Mouse (Mus musculus) inflammation-experienced regulatory T-cells, adult 6 months (primary cell): ENCODE measurements around the gene Kif28. TPM values are rescaled to one million over a fixed set of nuclear protein-coding genes. Genes with fewer than 3 reads are reported as not detected.
"Not testable (repeated sequence)": the region's sequence is repeated elsewhere in the genome, so short reads cannot be mapped to it uniquely, and the experiment has no call there.

Experiments
- ATAC-seq: one replicate; pipeline ENCODE4 v1.8.0; 2017
- polyA plus RNA-seq, 3 experiments: library from polyadenylated mRNA; unstranded; fragments of 100-300 nt; shearing (Covaris generic); gene quantifications; one replicate each; pipeline ENCODE4 v1.2.1; 2017

Kif28 gene
- not detected for polyA plus RNA-seq

DNA sequence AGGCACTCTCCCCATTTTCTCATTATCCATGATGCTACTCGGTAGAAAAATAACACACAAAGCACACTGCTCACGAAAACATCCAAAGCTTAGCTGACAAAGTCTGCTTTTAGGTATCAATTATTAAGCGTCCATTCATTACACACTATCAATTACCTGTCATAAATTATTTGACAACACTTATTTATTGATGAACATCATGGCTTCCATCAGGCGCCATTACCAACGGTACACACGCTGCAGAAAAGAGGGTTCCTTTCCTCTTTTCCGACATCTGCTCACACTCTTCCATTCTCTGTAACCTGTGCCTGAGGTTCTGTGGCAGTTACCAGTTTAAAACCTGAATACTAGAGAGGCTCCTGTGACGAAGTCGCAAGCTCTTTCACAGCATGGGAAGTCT lies at the start of gene Kif28:
Gene Kif28, minus strand, starts transcription at position 101 of the 400 bp plus-strand sequence.
- ATAC-seq: no peak

GRCm38 (mm10) chr1:179787281-179787680 lies 42.2 kb upstream of the Kif28 start:
- ATAC-seq: no peak

DNA sequence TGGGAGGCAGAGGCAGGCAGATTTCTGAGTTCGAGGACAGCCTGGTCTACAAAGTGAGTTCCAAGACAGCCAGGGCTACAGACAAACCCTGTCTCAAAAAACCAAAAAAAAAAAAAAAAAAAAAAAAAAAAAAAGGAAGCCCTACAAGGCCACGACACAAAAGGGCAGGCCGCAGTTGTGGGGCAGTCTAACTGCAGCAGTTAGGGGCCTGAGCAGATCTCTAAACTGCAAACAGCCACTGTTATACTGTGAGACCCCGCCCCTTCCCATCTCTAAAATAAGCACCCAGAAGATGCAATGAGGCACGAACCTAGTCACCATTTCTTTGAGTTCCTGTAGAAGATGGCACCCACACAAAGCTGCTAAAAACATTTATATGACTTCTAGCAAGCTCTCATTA lies 40.4 kb upstream of the Kif28 start:
- no peak for ATAC-seq

DNA sequence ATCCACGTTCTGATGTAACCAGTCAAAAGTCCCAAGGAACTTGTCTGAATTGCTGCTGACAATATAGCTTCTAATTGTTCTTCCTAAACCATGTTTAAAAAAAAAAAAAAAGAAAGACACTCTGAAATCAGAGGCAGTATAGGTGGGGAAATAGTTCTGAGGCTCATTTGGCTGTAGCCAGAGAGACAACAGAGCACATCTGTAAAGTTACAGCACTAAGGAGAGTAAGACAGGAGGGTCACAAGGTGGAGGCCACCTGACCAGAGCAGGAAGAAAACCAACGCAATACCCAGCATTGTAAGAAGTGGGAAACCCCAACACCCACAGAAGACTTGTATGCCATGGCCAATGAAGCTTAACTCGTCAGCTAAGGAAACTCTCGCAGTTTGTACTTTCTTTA lies 39.0 kb upstream of the Kif28 start:
- no peak for ATAC-seq

DNA sequence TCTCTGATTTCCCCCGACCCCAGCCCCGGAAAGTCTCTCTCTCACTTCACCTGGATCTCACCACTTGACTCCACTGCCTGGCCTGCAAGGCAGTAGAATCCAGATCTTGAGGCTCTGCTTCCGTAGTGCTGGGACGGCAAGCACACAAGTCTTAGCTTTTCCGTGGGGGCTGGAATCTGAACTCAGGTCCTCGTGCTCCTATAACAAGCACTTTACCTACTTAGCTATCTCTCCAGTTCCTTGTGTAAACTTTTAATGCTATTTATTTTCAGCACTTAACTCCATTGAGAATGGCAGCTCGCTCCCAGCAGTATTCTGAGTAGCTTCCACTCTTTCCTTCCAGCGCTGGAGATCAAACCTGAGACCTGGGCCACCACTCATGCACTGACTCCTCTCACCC lies 31.8 kb upstream of the Kif28 start:
- ATAC-seq: no peak

DNA sequence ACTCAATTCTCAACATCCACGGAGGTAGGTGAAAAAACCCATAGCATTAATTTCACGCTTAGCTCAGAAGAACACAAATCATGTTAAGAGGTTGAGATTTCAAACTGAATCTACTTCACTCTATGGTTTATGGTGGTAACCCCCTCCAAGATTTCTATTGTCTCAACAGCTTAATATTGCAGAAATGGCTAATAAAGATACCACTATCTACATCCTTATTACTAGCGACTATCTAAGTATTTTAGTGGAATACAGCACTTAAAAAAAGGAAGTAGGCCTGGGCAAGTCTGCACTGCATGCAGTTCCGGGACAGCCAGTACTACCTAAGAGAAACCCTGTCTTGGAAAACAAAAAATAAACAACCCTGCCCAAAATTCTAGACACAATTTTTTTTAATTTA lies 15.5 kb upstream of the Kif28 start:
- ATAC-seq: no peak

DNA sequence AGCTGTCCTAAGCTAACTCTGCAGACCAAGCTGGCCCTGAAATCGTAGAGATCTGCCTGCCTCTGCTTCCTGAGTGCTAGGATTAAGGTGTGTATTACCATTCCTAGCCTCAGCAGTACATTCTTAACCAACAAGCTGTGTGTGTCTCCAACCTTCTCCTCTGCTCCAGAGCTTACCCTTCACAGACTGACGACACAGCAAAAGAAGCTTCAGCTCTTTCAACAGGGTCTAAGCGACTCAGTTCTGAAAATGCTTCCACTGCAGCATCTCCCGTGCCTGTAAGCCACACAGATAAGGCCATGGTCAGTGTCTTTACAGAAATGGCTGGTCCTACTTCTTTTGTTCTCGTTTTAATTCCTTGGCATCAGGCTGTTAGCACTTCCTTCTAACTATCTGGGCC lies 15.0 kb upstream of the Kif28 start:
- ATAC-seq: no peak

DNA sequence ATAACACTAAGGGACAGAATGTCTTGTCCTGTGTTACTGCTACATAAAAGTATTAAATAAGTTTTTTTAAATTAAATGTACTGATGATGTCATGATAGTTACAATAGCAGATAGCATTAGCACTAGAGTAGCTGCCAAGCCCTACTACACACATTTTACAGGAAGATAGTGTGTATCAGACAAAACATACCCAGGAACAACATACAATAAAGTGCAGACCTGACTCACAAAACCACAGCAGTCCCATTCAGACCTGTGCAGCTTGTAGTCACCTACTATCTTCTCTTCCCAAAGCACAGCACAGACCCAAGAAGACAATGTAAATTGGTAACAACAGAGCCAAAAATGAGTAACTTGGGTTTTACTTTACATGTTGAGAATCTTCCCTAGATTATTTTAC lies 11.4 kb upstream of the Kif28 start:
- no peak for ATAC-seq

DNA sequence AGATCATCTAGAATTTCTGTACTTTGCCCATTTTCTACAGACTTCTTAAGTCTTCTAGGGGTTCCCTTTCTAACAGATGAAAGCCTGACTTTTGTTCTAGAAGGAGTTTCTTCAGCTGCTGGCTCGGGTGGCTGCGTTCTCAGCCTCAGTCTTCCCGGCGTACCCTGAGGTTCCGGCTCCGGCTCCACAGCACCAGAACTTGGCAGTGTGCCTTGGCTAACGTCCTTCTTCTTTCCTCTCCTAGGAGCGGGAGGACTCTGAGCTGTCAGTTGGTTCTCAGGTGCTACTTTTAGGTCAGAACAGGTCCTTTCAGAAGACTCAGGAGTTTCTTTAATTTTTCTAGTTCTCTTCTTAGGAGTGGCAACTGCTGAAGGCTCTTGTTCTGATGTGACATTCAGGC lies 7.9 kb upstream of the Kif28 start:
- no peak for ATAC-seq

DNA sequence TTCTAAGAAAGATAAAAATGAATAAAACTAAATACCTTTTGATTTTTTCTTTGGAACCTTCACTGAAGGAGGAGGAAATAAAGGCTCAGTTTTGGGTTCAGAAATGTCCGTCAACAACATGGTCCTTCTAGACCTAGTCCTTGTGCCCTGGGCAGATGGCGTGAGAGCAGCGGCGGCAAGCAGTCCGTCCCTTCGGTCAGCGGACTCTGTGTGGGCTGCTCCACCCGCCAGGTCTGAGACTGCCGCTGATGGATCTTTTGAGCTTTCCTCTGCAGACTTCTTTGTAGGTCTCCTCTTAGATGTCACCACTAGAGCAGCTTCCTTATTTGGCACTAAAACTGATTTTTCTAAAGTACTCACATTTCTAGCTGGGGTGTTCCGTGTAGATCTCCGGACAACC lies 7.2 kb upstream of the Kif28 start:
- no peak for ATAC-seq

DNA sequence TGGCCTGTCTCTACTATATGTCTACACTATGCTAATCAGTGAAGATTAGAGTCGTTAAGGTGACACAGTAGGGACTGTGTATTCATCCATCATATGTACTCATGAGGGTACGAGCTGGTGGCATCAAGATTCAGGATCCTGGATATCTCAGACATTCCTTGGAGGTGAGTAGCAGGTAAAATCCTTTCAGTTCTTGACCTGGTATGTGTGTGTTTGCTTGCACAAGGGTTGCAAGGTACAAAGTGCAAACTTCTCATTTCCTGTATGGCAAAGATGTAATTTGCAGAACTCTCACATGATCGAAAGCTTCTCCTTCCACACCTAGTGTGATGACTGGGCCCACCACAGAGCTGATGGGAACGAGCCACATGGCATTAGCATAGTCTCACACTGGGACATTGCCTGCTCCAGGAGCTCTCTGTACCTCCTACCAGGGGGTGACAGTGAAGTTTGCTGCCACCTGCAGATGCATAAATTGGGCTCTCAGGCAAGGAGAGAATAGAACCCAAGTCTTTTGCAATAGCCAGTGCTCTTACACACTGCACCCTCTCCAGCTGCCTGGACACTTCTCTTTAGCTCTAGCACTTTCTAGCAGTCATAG lies 1.4 kb downstream of the Kif28 start:
- no peak for ATAC-seq

GRCm38 (mm10) chr1:179736483-179736882 lies 8.6 kb downstream of the Kif28 start:
- ATAC-seq: no peak

- no peak for ATAC-seq
Measured at GRCm38 (mm10) chr1:179734500-179735474, 10.3 kb downstream of the Kif28 start.

DNA sequence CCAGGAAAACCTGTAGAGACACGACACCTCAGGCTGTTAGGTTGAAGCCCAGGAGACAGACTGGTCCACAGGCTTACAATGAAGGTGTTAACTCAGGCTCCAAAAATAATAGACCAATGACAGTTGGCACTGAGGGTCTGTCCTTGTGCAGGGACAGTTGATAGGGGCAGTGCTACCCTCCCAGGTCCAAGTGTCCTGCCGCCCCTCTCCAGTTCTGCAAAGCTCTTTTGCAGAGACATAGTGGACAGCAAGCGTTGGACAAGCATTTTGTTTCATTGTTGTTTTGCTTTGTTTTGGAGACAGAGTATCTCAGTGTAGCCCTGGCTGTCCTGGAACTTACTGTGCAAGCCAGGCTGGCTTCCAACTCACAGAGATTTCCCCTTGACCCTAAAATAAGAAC lies 13.7 kb downstream of the Kif28 start:
- ATAC-seq: no peak

GRCm38 (mm10) chr1:179728661-179729060 lies 16.4 kb downstream of the Kif28 start:
- ATAC-seq: no peak

DNA sequence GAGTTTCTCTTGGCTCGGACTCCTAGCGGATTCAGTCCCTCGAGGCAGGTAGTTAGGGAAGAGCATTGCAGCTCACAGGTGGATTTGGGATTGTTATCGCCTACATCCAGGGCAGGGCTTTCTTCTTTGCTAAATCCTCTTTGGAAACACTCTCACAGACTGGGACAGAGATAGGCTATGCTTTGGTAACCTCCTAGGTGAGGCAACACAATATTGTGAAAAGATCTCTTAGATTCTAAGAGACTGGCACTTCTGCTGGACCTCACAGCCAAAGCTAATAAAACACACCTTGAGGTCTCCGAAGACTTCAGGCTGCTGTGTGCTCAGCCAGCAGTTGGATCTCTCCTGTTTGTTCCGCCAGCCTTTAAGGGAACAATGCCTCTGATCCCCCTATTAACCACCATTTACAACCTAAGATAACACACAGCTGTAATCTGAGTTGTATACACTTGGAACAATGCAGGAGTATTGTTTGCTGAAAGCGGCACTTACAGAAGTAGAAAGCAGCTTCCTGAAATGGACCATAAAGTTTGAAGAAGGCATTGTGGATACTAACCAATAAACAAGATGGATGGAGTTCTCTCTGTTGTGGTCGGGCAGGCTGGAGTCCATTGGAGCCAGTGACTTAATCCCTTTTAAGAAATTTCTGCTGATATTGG lies 22.1 kb downstream of the Kif28 start:
- no peak for ATAC-seq

DNA sequence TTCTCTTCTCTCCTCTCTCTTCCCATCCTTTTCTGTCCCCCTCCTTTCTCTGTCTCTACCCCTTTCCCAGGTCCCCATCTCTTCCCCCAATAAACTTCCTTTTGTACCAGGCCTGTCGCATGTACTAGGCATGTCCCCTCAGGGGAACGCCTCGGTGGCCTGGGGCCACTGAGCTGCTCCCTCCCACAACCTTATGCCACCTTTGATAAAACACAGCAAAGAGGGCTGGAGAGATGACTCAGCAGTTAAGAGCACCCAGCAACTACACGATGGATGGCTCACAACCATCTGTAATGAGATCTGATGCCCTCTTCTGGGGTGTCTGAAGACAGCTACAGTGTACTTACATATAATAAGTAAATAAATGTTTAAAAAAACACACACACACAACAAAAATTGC lies 29.3 kb downstream of the Kif28 start:
- no peak for ATAC-seq

DNA sequence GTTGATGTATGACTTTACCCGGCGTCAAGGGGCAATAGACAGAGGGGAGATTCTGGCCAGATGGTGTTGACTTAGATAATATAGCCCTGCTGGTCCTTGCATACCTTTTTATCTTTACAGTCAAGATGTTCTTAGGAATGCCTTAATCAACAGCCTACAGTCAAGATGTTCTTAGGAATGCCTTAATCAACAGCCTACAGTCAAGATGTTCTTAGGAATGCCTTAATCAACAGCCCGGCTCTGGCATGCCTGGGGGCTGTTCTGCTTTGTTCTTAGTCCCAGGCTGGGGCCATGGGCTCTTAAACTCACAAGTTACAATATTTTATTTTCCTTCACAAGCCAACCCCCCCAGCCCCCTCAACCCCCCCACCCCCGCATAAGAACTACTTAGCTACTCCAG lies 29.8 kb downstream of the Kif28 start:
- not testable (repeated sequence) for ATAC-seq

DNA sequence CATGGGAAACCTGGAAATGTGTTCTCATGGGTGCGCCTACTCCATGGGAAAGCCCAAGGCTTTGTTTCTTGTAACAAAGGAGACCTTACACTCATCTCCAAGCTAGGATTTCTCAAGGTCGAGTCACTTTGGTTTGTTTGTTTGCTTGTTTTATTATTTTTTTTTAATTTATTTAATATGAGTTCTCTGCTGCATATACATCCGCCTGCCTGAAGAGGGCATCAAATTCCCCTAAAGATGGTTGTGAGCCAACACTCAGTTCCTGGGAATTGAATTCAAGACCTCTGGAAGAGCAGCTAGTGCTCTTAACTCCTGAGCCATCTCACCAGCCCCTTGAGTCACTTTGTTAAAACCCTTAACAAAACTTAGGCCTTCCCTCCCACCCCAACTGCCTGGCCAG lies 31.7 kb downstream of the Kif28 start:
- ATAC-seq: no peak

DNA sequence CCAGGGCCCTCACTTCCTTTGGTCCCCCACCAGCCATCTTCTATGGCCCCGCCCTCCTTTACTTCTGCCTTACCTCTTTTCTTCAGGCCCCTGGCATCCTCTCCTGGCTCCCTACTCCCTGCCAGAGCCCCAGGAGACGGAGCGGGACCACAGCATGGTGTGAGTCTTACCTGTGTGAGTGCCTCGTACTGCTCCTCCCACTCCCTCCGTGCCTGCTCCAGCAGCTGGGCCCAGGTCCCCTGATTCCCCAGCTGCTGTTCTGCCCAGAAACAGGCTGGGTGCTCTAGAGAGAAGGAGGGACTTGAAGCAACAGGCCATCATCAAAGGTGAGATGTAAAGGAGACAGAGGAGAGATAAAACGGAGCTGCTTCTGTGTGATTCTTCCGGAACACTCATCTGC lies 32.4 kb downstream of the Kif28 start:
- ATAC-seq: no peak

- ATAC-seq: no peak
Measured at GRCm38 (mm10) chr1:179710739-179711138, 34.3 kb downstream of the Kif28 start.

GRCm38 (mm10) chr1:179709390-179709789 lies 35.7 kb downstream of the Kif28 start:
- no peak for ATAC-seq

DNA sequence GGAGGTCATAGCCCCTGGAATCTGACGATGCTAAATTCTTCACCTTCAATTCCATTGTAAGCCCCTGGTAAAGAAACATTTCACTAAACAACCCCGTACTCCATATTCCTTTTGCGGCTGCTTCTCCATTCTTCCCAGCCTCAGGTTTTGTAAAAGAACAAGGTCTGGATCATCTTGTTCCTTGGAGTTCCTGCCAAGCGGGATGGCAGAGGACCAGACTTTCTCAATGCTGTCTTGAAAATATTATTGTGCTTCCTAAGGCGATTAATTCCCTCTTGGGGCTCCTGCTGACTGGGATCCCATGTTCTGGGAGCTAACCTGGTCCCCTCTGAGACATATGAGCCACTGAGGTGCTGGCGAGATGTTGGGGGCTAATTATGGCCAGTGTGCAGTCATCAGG lies 39.9 kb downstream of the Kif28 start:
- no peak for ATAC-seq

- no peak for ATAC-seq
Measured at GRCm38 (mm10) chr1:179704150-179704549, 40.9 kb downstream of the Kif28 start.
